In genomic region chr7:70634016-70634415, GRCm38 (mm10) we compare ENCODE assay signal across 9 mouse cellular contexts.
DNase-seq lines count a peak whose midpoint lies in the region; ATAC-seq and TF ChIP-seq lines count a peak whose summit lies in the region.
"Had no signal": no experiment of that assay in that cellular context is flagged by ENCODE, and none has a peak within 500 bp of the region (broad histone marks: within the 10 kb centered on the region; RNA-seq: fewer than 3 reads in every experiment).

No protein-coding gene starts in this region.

- H3K27me3 ChIP-seq in stomach, embryonic 14.5 days (ENCODE audit: control insufficient read depth, insufficient read depth, low read length): no peaks in the 10 kb centered on the region
- no peaks in the 10 kb centered on the region for H3K27me3 ChIP-seq in stomach, postnatal 0 days (ENCODE audit: control insufficient read depth, insufficient read depth, low read length)
- H3K27me3 ChIP-seq in kidney, postnatal 0 days (ENCODE audit: insufficient read depth, low read length): no peaks in the 10 kb centered on the region
- no peaks in the 10 kb centered on the region for H3K27me3 ChIP-seq in midbrain, postnatal 0 days (ENCODE audit: insufficient read depth, low read length)

- no peak overlapping the region for H3K4me2 ChIP-seq in stomach, embryonic 14.5 days (replicated peaks; ENCODE audit: low read depth, low read length)
- H3K4me2 ChIP-seq in stomach, postnatal 0 days (replicated peaks; ENCODE audit: low read depth): no peak overlapping the region
- H3K4me2 ChIP-seq in kidney, postnatal 0 days (ENCODE audit: low read length): peak overlapping the region; percentile 31
- H3K4me2 ChIP-seq in midbrain, postnatal 0 days (ENCODE audit: low read depth, low read length, poor library complexity, severe bottlenecking): no peak overlapping the region

- H3K4me3 ChIP-seq in stomach, embryonic 14.5 days (ENCODE audit: low read depth, low read length): no peak overlapping the region
- no peak overlapping the region for H3K4me3 ChIP-seq in stomach, postnatal 0 days (ENCODE audit: low read depth, low read length)
- H3K4me3 ChIP-seq in kidney, postnatal 0 days (replicated peaks; ENCODE audit: low read depth, low read length): no peak overlapping the region
- no peak overlapping the region for H3K4me3 ChIP-seq in midbrain, postnatal 0 days (ENCODE audit: low read depth, low read length)

- intact Hi-C loops in heart, postnatal 14 days (cut with DNase I): no loop called here

- 42% methylated on average over 11 of the region's 11 CpGs for WGBS in stomach, embryonic 14.5 days
- WGBS in stomach, postnatal 0 days: 53% methylated on average over 11 of the region's 11 CpGs
- WGBS in kidney, postnatal 0 days: 21% methylated on average over 11 of the region's 11 CpGs
- 70% methylated on average over 11 of the region's 11 CpGs for WGBS in midbrain, postnatal 0 days

- DNase-seq in heart, adult 11 months: peak; percentile 87
- no peak for DNase-seq in heart, postnatal 14 days
- DNase-seq in stomach, postnatal 0 days (ENCODE audit: low spot score): no peak
- peak; percentile 52 for DNase-seq in kidney, postnatal 0 days (ENCODE audit: low spot score)
- no peak for DNase-seq in midbrain, postnatal 0 days (ENCODE audit: low spot score)
- DNase-seq in B cell, adult 2 months: no peak
- DNase-seq in spleen, postnatal 14 days (ENCODE audit: low spot score in 2 of 2): no peak
- DNase-seq: lung, postnatal 4 days had no signal

- no peak for TF ChIP-seq EP300 in stomach, postnatal 0 days (optimal IDR thresholded peaks at IDR 0.05)

- ATAC-seq in stomach, embryonic 14.5 days (ENCODE audit: insufficient number of reproducible peaks, insufficient read depth, low FRiP score, low read depth): no peak
- ATAC-seq in stomach, postnatal 0 days (ENCODE audit: low FRiP score, low TSS enrichment): no peak
- ATAC-seq in kidney, postnatal 0 days (replicated peaks; ENCODE audit: low FRiP score, low read depth): no peak
- ATAC-seq in midbrain, postnatal 0 days (ENCODE audit: low FRiP score): no peak

- H3K9ac ChIP-seq in stomach, embryonic 14.5 days (replicated peaks; ENCODE audit: low read depth, low read length): no peak overlapping the region
- no peak overlapping the region for H3K9ac ChIP-seq in stomach, postnatal 0 days (ENCODE audit: low read length)
- no peak overlapping the region for H3K9ac ChIP-seq in kidney, postnatal 0 days (ENCODE audit: low read depth, low read length)
- no peak overlapping the region for H3K9ac ChIP-seq in midbrain, postnatal 0 days (replicated peaks; ENCODE audit: low read length, poor library complexity, severe bottlenecking)

- peak overlapping the region; percentile 39; the same call in 1 of the 2 replicates for H3K27ac ChIP-seq in stomach, embryonic 14.5 days (ENCODE audit: low read length)
- H3K27ac ChIP-seq in stomach, postnatal 0 days (replicated peaks): no peak overlapping the region
- no peak overlapping the region; the same call in 1 of the 2 replicates for H3K27ac ChIP-seq in kidney, postnatal 0 days
- no peak overlapping the region for H3K27ac ChIP-seq in midbrain, postnatal 0 days (ENCODE audit: low read depth, low read length)

- no peak for TF ChIP-seq CTCF in stomach, postnatal 0 days (IDR thresholded peaks at IDR 0.05; ENCODE audit: low read depth)
- TF ChIP-seq CTCF in kidney, postnatal 0 days (IDR thresholded peaks at IDR 0.05; ENCODE audit: low read depth): no peak
- TF ChIP-seq CTCF in midbrain, postnatal 0 days (IDR thresholded peaks at IDR 0.05): no peak

- H3K9me3 ChIP-seq in stomach, embryonic 14.5 days (ENCODE audit: control insufficient read depth, low read depth, low read length): no peaks in the 10 kb centered on the region
- H3K9me3 ChIP-seq in stomach, postnatal 0 days (ENCODE audit: control insufficient read depth, low read length): no peaks in the 10 kb centered on the region
- no peaks in the 10 kb centered on the region for H3K9me3 ChIP-seq in kidney, postnatal 0 days (replicated peaks; ENCODE audit: low read length)
- no peaks in the 10 kb centered on the region for H3K9me3 ChIP-seq in midbrain, postnatal 0 days (ENCODE audit: low read length)

- H3K36me3 ChIP-seq in stomach, embryonic 14.5 days (ENCODE audit: control insufficient read depth, insufficient read depth, low read length): no peaks in the 10 kb centered on the region
- no peaks in the 10 kb centered on the region for H3K36me3 ChIP-seq in stomach, postnatal 0 days (ENCODE audit: control insufficient read depth, insufficient read depth, low read length)
- H3K36me3 ChIP-seq in kidney, postnatal 0 days (ENCODE audit: insufficient read depth, low read length): no peaks in the 10 kb centered on the region
- H3K36me3 ChIP-seq in midbrain, postnatal 0 days (ENCODE audit: insufficient read depth, low read length): no peaks in the 10 kb centered on the region

- H3K4me1 ChIP-seq in stomach, embryonic 14.5 days (ENCODE audit: control insufficient read depth, insufficient read depth, low read length): no peaks in the 10 kb centered on the region; the same call in 1 of the 2 replicates
- no peaks in the 10 kb centered on the region for H3K4me1 ChIP-seq in stomach, postnatal 0 days (replicated peaks; ENCODE audit: control insufficient read depth, insufficient read depth)
- H3K4me1 ChIP-seq in kidney, postnatal 0 days (replicated peaks; ENCODE audit: insufficient read depth, low read length): 0 out of 2 replicates have a peak, but pooled peaks cover 12% of the 10 kb centered on the region
- no peaks in the 10 kb centered on the region for H3K4me1 ChIP-seq in midbrain, postnatal 0 days (ENCODE audit: insufficient read depth, low read length)

Comparison
In these comparisons a context has a peak if more than half of its experiments do, and no peak if none do; other contexts are left out.
1. DNase-seq: peak in heart, adult 11 months (single experiment) and kidney, postnatal 0 days (single experiment); none in heart, postnatal 14 days (0 of 2), stomach, postnatal 0 days (single experiment), midbrain, postnatal 0 days (single experiment), B cell, adult 2 months (0 of 2) and spleen, postnatal 14 days (0 of 2).